Mouse (Mus musculus): ENCODE measurements around the gene Dpf1. TPM values are rescaled to one million over a fixed set of nuclear protein-coding genes. Genes with fewer than 3 reads are reported as not detected.
A peak's percentile ranks its signal among the peaks of the same experiment; 100 is the strongest.

Gene Dpf1
- polyA plus RNA-seq, 1 experiment from 2014 or later: 160 TPM

- no peak for ATAC-seq (ENCODE audit: low FRiP score)
- H3K27ac ChIP-seq: peak overlapping the region; percentile 88
These were observed 2.4 kb downstream of the Dpf1 start for GRCm38 (mm10) chr7:29306108-29306507.

GRCm38 (mm10) chr7:29306619-29307018 is 2.9 kb downstream of the Dpf1 start:
- Histone ChIP-seq H3K9me3 (ENCODE audit: control insufficient read depth, low read length) (no peaks in the 10 kb centered on the region), H3K9ac (peak overlapping the region; percentile 82), H3K36me3 (replicated peaks; ENCODE audit: control insufficient read depth, insufficient read depth) (peaks cover 11% of the 10 kb centered on the region), H3K4me1 (replicated peaks; ENCODE audit: control insufficient read depth, insufficient read depth, low read length) (peaks cover 45% of the 10 kb centered on the region), H3K4me2 (replicated peaks) (peak overlapping the region; percentile 92), H3K4me3 (replicated peaks; ENCODE audit: low read length) (peak overlapping the region; percentile 65), H3K27ac (peak overlapping the region; percentile 88), H3K27me3 (ENCODE audit: control insufficient read depth, insufficient read depth, low read length) (no peaks in the 10 kb centered on the region)
- DNase-seq (ENCODE audit: low spot score): peak; percentile 78
- no peak for ATAC-seq (ENCODE audit: low FRiP score)
- 15% methylated on average over 7 of the region's 7 CpGs for WGBS

More at GRCm38 (mm10) chr7:29306108-29306507, 2.4 kb downstream of the Dpf1 start:
- no peak for DNase-seq (ENCODE audit: low spot score)
- Histone ChIP-seq H3K4me2 (replicated peaks) (peak overlapping the region; percentile 92), H3K27me3 (ENCODE audit: control insufficient read depth, insufficient read depth, low read length) (no peaks in the 10 kb centered on the region), H3K9me3 (ENCODE audit: control insufficient read depth, low read length) (no peaks in the 10 kb centered on the region), H3K4me1 (replicated peaks; ENCODE audit: control insufficient read depth, insufficient read depth, low read length) (peaks cover 45% of the 10 kb centered on the region), H3K9ac (peak overlapping the region; percentile 82), H3K36me3 (replicated peaks; ENCODE audit: control insufficient read depth, insufficient read depth) (peaks cover 5% of the 10 kb centered on the region), H3K4me3 (replicated peaks; ENCODE audit: low read length) (peak overlapping the region; percentile 65)
- WGBS: 12% methylated on average over 7 of the region's 7 CpGs

GRCm38 (mm10) chr7:29307350-29308104 is 3.8 kb downstream of the Dpf1 start:
- peak; percentile 77 for ATAC-seq (ENCODE audit: low FRiP score)

GRCm38 (mm10) chr7:29309221-29309721 is 5.5 kb downstream of the Dpf1 start:
- peaks cover 33% of the 10 kb centered on the region for H3K36me3 ChIP-seq (replicated peaks; ENCODE audit: control insufficient read depth, insufficient read depth)
- peaks cover 63% of the 10 kb centered on the region for H3K4me1 ChIP-seq (replicated peaks; ENCODE audit: control insufficient read depth, insufficient read depth, low read length)
- H3K4me2 ChIP-seq (replicated peaks): peak overlapping the region; percentile 92
- DNase-seq (ENCODE audit: low spot score) (peak; percentile 41), ATAC-seq (ENCODE audit: low FRiP score) (no peak)
- peak overlapping the region; percentile 81 for H3K27ac ChIP-seq
- no peaks in the 10 kb centered on the region for H3K9me3 ChIP-seq (ENCODE audit: control insufficient read depth, low read length)
- WGBS: 1% methylated on average over 36 of the region's 36 CpGs
- H3K4me3 ChIP-seq (replicated peaks; ENCODE audit: low read length): peak overlapping the region; percentile 65
- H3K9ac ChIP-seq: peak overlapping the region; percentile 82
- H3K27me3 ChIP-seq (ENCODE audit: control insufficient read depth, insufficient read depth, low read length): no peaks in the 10 kb centered on the region

More at GRCm38 (mm10) chr7:29307350-29308104, 3.8 kb downstream of the Dpf1 start:
- peak; percentile 88 for DNase-seq (ENCODE audit: low spot score)
- Histone ChIP-seq H3K27me3 (ENCODE audit: control insufficient read depth, insufficient read depth, low read length) (no peaks in the 10 kb centered on the region), H3K36me3 (replicated peaks; ENCODE audit: control insufficient read depth, insufficient read depth) (peaks cover 18% of the 10 kb centered on the region), H3K4me3 (replicated peaks; ENCODE audit: low read length) (peak overlapping the region; percentile 65), H3K9me3 (ENCODE audit: control insufficient read depth, low read length) (no peaks in the 10 kb centered on the region), H3K4me2 (replicated peaks) (peak overlapping the region; percentile 92), H3K9ac (peak overlapping the region; percentile 82), H3K4me1 (replicated peaks; ENCODE audit: control insufficient read depth, insufficient read depth, low read length) (peaks cover 46% of the 10 kb centered on the region), H3K27ac (peak overlapping the region; percentile 81)
- 1% methylated on average over 41 of the region's 42 CpGs for WGBS

GRCm38 (mm10) chr7:29309749-29310148 is 6.0 kb downstream of the Dpf1 start:
- 7% methylated on average over 5 of the region's 5 CpGs for WGBS
- Histone ChIP-seq H3K4me3 (replicated peaks; ENCODE audit: low read length) (peak overlapping the region; percentile 65), H3K4me2 (replicated peaks) (peak overlapping the region; percentile 92), H3K27ac (peak overlapping the region; percentile 81), H3K9ac (peak overlapping the region; percentile 82), H3K9me3 (ENCODE audit: control insufficient read depth, low read length) (no peaks in the 10 kb centered on the region), H3K4me1 (replicated peaks; ENCODE audit: control insufficient read depth, insufficient read depth, low read length) (peaks cover 67% of the 10 kb centered on the region), H3K36me3 (replicated peaks; ENCODE audit: control insufficient read depth, insufficient read depth) (peaks cover 35% of the 10 kb centered on the region), H3K27me3 (ENCODE audit: control insufficient read depth, insufficient read depth, low read length) (no peaks in the 10 kb centered on the region)
- ATAC-seq (ENCODE audit: low FRiP score): no peak
- DNase-seq (ENCODE audit: low spot score): no peak

- no peak overlapping the region for H3K9ac ChIP-seq
- no peak for DNase-seq (ENCODE audit: low spot score)
- 15% methylated on average over 9 of the region's 9 CpGs for WGBS
These were observed 9.3 kb downstream of the Dpf1 start for GRCm38 (mm10) chr7:29313051-29313450.

GRCm38 (mm10) chr7:29313572-29314261 is 10.0 kb downstream of the Dpf1 start:
- 56% methylated on average over 9 of the region's 9 CpGs for WGBS
- Histone ChIP-seq H3K4me3 (replicated peaks; ENCODE audit: low read length) (no peak overlapping the region), H3K9me3 (ENCODE audit: control insufficient read depth, low read length) (no peaks in the 10 kb centered on the region), H3K4me1 (replicated peaks; ENCODE audit: control insufficient read depth, insufficient read depth, low read length) (peaks cover 79% of the 10 kb centered on the region), H3K36me3 (replicated peaks; ENCODE audit: control insufficient read depth, insufficient read depth) (peaks cover 44% of the 10 kb centered on the region), H3K9ac (peak overlapping the region; percentile 38; the same call in 1 of the 2 replicates), H3K27ac (peak overlapping the region; percentile 72), H3K27me3 (ENCODE audit: control insufficient read depth, insufficient read depth, low read length) (no peaks in the 10 kb centered on the region), H3K4me2 (replicated peaks) (peak overlapping the region; percentile 23; the same call in 1 of the 2 replicates)
- DNase-seq (ENCODE audit: low spot score): no peak
- ATAC-seq (ENCODE audit: low FRiP score): no peak

More at GRCm38 (mm10) chr7:29313051-29313450, 9.3 kb downstream of the Dpf1 start:
- Histone ChIP-seq H3K9me3 (ENCODE audit: control insufficient read depth, low read length) (no peaks in the 10 kb centered on the region), H3K4me2 (replicated peaks) (peak overlapping the region; percentile 36), H3K27ac (peak overlapping the region; percentile 67), H3K27me3 (ENCODE audit: control insufficient read depth, insufficient read depth, low read length) (no peaks in the 10 kb centered on the region), H3K36me3 (replicated peaks; ENCODE audit: control insufficient read depth, insufficient read depth) (peaks cover 44% of the 10 kb centered on the region), H3K4me3 (replicated peaks; ENCODE audit: low read length) (0 out of 2 replicates have a peak overlapping the region, but pooled peaks have one; percentile 4), H3K4me1 (replicated peaks; ENCODE audit: control insufficient read depth, insufficient read depth, low read length) (peaks cover 72% of the 10 kb centered on the region)
- no peak for ATAC-seq (ENCODE audit: low FRiP score)

- Histone ChIP-seq H3K4me2 (replicated peaks) (peak overlapping the region; percentile 20), H3K4me3 (replicated peaks; ENCODE audit: low read length) (no peak overlapping the region), H3K4me1 (replicated peaks; ENCODE audit: control insufficient read depth, insufficient read depth, low read length) (peaks cover 82% of the 10 kb centered on the region), H3K9me3 (ENCODE audit: control insufficient read depth, low read length) (no peaks in the 10 kb centered on the region), H3K9ac (no peak overlapping the region; the same call in 1 of the 2 replicates), H3K27me3 (ENCODE audit: control insufficient read depth, insufficient read depth, low read length) (no peaks in the 10 kb centered on the region), H3K27ac (peak overlapping the region; percentile 95), H3K36me3 (replicated peaks; ENCODE audit: control insufficient read depth, insufficient read depth) (peaks cover 41% of the 10 kb centered on the region)
- WGBS: 33% methylated on average over 13 of the region's 13 CpGs
- DNase-seq (ENCODE audit: low spot score): peak; percentile 63
- no peak for ATAC-seq (ENCODE audit: low FRiP score)
These were observed 11.3 kb downstream of the Dpf1 start for GRCm38 (mm10) chr7:29314844-29315628.
